Mouse (Mus musculus) lung, postnatal 0 days (tissue): Measurements from ENCODE around the gene Itk. TPM values are rescaled to one million over a fixed set of nuclear protein-coding genes. Genes with fewer than 3 reads are reported as not detected.

Experiments
- ATAC-seq: fragments of 200-750 bp; cut with Nextera tagmentation; 2 replicates; pipeline ENCODE4 v1.8.0; 2017; ENCODE audit warnings: moderate library complexity
- DNase-seq: peaks from one replicate; pipeline ENCODE4 v3.0.0-alpha.2; 2016; ENCODE audit warnings: low spot score
- H3K27ac ChIP-seq: fragments of 300-500 bp; sonication (generic); 2 replicates; pipeline ENCODE4 v1.5.1; 2014; ENCODE audit warnings: antibody characterized with exemption, mild to moderate bottlenecking, low read length, mixed read lengths
- H3K27me3 ChIP-seq: fragments of 300-500 bp; sonication (generic); replicated peaks from 2 replicates; pipeline ENCODE4 v1.6.1; 2014; ENCODE audit warnings: low read length, mixed read lengths; ENCODE audit not compliant: insufficient read depth
- H3K36me3 ChIP-seq: fragments of 300-500 bp; sonication (generic); 2 replicates; pipeline ENCODE4 v1.6.1; 2014; ENCODE audit warnings: low read length, mixed read lengths; ENCODE audit not compliant: insufficient read depth
- H3K4me1 ChIP-seq: fragments of 300-500 bp; sonication (generic); 2 replicates; pipeline ENCODE4 v1.6.1; 2014; ENCODE audit warnings: antibody characterized with exemption, low read depth, low read length, mixed read lengths; ENCODE audit not compliant: insufficient read depth
- H3K4me2 ChIP-seq: fragments of 300-500 bp; sonication (generic); replicated peaks from 2 replicates; pipeline ENCODE4 v1.6.1; 2014; ENCODE audit warnings: low read depth, mild to moderate bottlenecking, low read length, moderate library complexity, mixed read lengths
- H3K4me3 ChIP-seq: fragments of 300-500 bp; sonication (generic); 2 replicates; pipeline ENCODE4 v1.5.1; 2014; ENCODE audit warnings: low read depth, low read length
- H3K9ac ChIP-seq: fragments of 300-500 bp; sonication (generic); replicated peaks from 2 replicates; pipeline ENCODE4 v1.6.1; 2014; ENCODE audit warnings: low read depth, mild to moderate bottlenecking
- H3K9me3 ChIP-seq: fragments of 300-500 bp; sonication (generic); 2 replicates; pipeline ENCODE4 v1.6.1; 2016; ENCODE audit warnings: low read length, mixed read lengths
- CTCF ChIP-seq: IDR thresholded peaks from 2 replicates; pipeline ENCODE4 v1.5.1; 2016; ENCODE audit warnings: antibody characterized with exemption, mild to moderate bottlenecking
- EP300 ChIP-seq: IDR thresholded peaks from 2 replicates; pipeline ENCODE4 v1.6.1; 2016; ENCODE audit warnings: antibody characterized with exemption, mild to moderate bottlenecking, control low read depth
- WGBS: fragments of 180-500 bp; shearing (Covaris S2); extraction: QIAGEN DNeasy Blood & Tissue Kit; methylation state at CpG from one replicate; pipeline ENCODE4 v1.1.7; 2014; 5-methylcytosine and 5-hydroxymethylcytosine counted together
- polyA plus RNA-seq: library from polyadenylated mRNA; unstranded; fragments of >200 nt; fragmentation: Nextera tagmentation; extraction: Ambion mirVana; gene quantifications from 2 replicates; pipeline ENCODE4 v1.2.1, GENCODE M21; 2015

Itk gene
- polyA plus RNA-seq, 1 experiment from 2014 or later, result 0.13 TPM

DNA sequence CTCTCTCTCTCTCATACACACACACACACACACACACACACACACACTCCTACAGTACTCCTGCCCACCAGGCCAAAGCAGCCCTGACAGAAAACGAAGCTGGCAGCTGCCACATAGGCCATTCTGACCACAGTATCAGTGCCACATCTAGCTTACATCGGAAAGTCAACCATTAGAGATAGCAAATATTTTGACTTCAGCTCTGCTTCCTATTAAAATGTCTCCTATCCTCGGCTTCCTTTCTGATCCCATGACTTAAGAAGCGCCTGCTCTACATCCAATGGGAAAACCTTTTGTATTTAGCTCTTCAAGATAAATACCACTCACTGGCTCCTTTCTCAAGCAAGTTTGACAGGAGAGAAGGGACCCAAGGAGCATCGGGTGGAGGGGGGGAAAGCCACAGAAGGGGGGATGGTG is 78.7 kb downstream of the Itk start:
- Histone ChIP-seq H3K9ac (no peak overlapping the region), H3K4me2 (peak overlapping the region; percentile 97; the same call in 1 of the 2 replicates), H3K27me3 (no peaks in the 10 kb centered on the region), H3K4me1 (0 out of 2 replicates have a peak, but pooled peaks cover 7% of the 10 kb centered on the region), H3K36me3 (no peaks in the 10 kb centered on the region), H3K9me3 (no peaks in the 10 kb centered on the region), H3K4me3 (0 out of 2 replicates have a peak overlapping the region, but pooled peaks have one; percentile 53), H3K27ac (no peak overlapping the region)
- ATAC-seq, result no peak
- TF ChIP-seq EP300 (no peak), CTCF (no peak)
- WGBS, result 59% methylated on average over 5 of the region's 5 CpGs
- no peak for DNase-seq

DNA sequence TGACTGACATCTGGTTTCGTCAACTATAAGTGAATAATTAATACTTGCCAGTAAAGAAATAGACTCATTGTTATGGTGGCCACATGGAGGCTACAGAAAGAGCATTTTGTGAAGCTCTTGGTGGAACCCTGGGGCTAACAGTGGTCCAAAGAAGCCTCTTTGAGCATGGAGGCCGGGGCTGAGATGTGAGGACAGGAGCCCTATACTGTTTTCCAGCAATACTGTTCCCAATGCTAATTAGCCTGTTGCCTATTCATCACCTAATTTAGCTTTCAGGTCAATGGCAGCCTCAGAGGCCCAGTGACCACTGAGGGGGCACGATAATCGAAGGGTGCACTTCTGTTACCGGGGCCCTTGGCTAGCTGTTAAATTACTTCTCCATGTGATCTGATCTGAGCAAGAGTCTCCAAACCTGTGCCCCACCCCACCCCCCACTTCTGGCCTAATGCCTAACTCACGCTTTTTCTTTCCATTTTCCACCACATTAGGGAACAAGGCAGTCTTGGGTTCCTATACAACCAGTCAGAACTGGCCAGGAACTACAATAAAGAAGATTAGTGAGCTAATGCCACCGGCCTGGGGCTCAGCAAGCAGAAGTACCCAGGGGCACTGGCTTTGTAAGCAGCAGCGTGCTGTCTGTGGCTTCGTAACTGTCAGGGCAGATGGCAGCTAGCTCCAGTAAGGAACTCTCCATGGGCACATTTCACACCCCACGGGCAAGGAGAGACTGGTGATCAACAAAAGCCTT is 79.3 kb downstream of the Itk start:
- no peak overlapping the region for H3K27ac ChIP-seq
- no peak for DNase-seq
- no peak for TF ChIP-seq EP300
- no peak for TF ChIP-seq CTCF
- WGBS, result 77% methylated on average over 10 of the region's 10 CpGs
- H3K4me3 ChIP-seq, result no peak overlapping the region
- no peaks in the 10 kb centered on the region for H3K36me3 ChIP-seq
- no peak for ATAC-seq
- H3K9ac ChIP-seq, result no peak overlapping the region
- H3K9me3 ChIP-seq, result no peaks in the 10 kb centered on the region
- H3K4me1 ChIP-seq, result 0 out of 2 replicates have a peak, but pooled peaks cover 7% of the 10 kb centered on the region
- no peaks in the 10 kb centered on the region for H3K27me3 ChIP-seq
- H3K4me2 ChIP-seq, result no peak overlapping the region

DNA sequence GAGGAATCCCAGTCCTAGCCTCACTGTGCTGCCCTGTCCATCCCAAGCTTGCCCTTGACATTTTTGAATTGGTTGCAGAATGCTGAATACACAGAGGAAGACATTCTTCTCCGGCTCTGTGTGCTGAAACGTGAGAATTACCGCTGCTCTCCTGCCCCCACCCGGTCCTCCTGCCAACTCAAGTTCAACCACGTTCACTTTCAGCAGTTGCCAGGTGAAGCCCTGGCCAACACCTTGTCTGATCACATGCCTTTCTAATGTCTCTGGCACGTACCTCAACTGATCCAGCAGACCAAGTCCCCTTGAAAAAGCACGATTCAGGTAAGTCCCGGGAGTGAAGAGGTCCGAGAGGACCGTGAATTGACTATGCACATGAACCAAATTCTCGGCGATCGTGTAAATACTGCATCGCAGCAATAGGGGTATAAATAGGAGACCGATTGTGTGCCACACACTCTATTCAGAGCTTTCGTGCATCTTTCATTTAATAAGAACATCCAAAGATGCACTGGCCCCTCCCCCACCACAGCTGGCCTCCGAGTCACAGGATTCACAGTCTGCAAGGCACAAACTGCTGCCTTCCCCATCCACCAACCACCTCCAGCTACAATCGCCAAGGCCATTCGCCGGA is 80.1 kb downstream of the Itk start:
- Histone ChIP-seq H3K9me3 (no peaks in the 10 kb centered on the region), H3K27ac (no peak overlapping the region), H3K4me1 (0 out of 2 replicates have a peak, but pooled peaks cover 7% of the 10 kb centered on the region), H3K27me3 (no peaks in the 10 kb centered on the region), H3K9ac (no peak overlapping the region), H3K4me2 (no peak overlapping the region), H3K4me3 (no peak overlapping the region), H3K36me3 (no peaks in the 10 kb centered on the region)
- ATAC-seq, result peak; percentile 34; the same call in 1 of the 2 replicates
- peak; percentile 50 for DNase-seq
- WGBS, result 66% methylated on average over 20 of the region's 20 CpGs
- TF ChIP-seq EP300, result no peak
- 0 out of 2 replicates have a peak, but pooled peaks have one; percentile 10 for TF ChIP-seq CTCF

DNA sequence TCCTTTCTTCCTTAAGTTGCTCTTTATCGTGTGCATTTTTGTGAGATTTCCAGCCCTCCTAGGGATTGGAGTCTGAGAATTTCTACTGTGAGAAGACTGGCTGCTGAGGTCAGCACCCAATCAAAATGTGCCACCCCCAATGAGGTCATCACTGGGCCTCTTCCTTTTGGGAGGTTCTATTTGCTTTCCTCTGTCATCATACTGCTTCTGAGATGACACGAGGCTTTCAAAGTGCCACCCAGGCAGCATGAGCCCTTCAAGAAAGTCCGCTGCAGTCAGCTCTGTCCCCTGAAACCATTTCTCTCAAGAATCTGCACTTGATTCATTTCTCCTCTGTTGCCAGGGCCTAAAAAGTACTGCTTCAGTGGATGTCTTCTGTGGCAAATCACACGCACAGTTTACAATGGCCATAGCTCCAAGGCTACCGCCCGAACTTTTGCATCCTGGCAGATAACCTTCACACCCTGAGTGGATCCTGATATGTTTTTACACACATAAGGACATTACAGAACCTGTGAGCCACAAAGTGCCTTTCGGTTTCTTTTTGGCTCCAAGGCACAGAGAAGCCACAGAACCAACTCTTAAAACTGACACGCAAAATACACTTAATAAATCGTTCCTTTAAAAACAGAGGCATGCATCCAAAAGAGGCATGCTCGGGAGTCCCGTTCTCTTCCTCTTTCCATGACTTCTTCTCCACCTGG is 80.9 kb downstream of the Itk start:
- Histone ChIP-seq H3K9ac (no peak overlapping the region), H3K4me1 (0 out of 2 replicates have a peak, but pooled peaks cover 7% of the 10 kb centered on the region), H3K4me2 (no peak overlapping the region), H3K27me3 (no peaks in the 10 kb centered on the region), H3K36me3 (no peaks in the 10 kb centered on the region), H3K27ac (no peak overlapping the region), H3K9me3 (no peaks in the 10 kb centered on the region), H3K4me3 (no peak overlapping the region)
- 66% methylated on average over 11 of the region's 11 CpGs for WGBS
- no peak for ATAC-seq
- no peak for DNase-seq
- no peak for TF ChIP-seq CTCF
- no peak for TF ChIP-seq EP300

DNA sequence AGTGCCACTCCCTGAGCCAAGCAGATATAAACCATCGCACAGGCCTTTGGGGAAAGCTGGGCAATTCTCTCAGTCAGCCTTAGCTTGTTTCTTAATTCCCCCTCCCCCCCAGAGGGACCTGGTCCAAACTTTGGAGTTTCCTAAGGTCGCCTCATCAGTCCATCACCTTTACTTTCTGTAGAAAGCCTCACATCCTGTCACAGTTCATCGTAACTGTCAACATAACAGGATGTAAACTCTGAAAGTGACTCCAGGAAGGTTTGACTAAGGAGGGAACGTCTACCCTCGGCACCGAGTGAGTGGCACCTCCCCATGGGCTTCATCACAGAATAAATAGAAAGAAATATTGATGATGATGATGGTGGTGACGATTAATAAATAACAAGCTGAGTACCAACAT is 81.5 kb downstream of the Itk start:
- H3K36me3 ChIP-seq, result no peaks in the 10 kb centered on the region

DNA sequence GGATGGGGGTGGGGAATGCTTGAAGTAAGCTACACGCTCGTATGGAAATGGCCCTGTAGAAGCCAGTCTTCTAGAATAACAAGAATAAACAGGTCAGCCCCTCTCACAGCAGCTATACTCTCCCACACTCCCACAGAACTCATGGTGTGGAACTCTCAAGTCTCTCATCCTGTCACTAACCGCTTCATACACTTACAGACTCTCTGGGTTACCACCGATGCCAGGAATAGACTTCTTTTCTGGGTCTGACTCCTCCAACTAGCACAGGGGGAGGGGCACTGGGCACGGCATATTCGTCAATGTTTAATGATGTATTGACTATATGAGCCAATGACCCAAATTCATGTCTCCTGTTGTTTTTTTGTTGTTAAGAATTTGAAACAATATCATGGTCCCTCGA is 82.5 kb downstream of the Itk start:
- H3K36me3 ChIP-seq, result no peaks in the 10 kb centered on the region
- H3K9ac ChIP-seq, result no peak overlapping the region
- no peak overlapping the region for H3K4me2 ChIP-seq
- TF ChIP-seq EP300 (no peak), CTCF (no peak)
- no peak overlapping the region for H3K4me3 ChIP-seq
- H3K9me3 ChIP-seq, result no peaks in the 10 kb centered on the region
- H3K27me3 ChIP-seq, result no peaks in the 10 kb centered on the region
- WGBS, result 80% methylated on average over 7 of the region's 7 CpGs
- H3K27ac ChIP-seq, result no peak overlapping the region
- no peak for ATAC-seq
- H3K4me1 ChIP-seq, result 0 out of 2 replicates have a peak, but pooled peaks cover 6% of the 10 kb centered on the region
- no peak for DNase-seq

More for the DNA sequence above, 81.5 kb downstream of the Itk start:
- no peaks in the 10 kb centered on the region for H3K27me3 ChIP-seq
- H3K27ac ChIP-seq, result no peak overlapping the region
- no peaks in the 10 kb centered on the region for H3K9me3 ChIP-seq
- no peak overlapping the region for H3K4me3 ChIP-seq
- DNase-seq (no peak), ATAC-seq (no peak)
- H3K9ac ChIP-seq, result no peak overlapping the region
- TF ChIP-seq CTCF, result no peak
- TF ChIP-seq EP300, result no peak
- H3K4me1 ChIP-seq, result 0 out of 2 replicates have a peak, but pooled peaks cover 7% of the 10 kb centered on the region
- H3K4me2 ChIP-seq, result no peak overlapping the region
- 74% methylated on average over 7 of the region's 7 CpGs for WGBS
